Mouse (Mus musculus) layer of hippocampus, adult 8-10 months (tissue): ENCODE results near the gene Ms4a2. TPM values are rescaled to one million over a fixed set of nuclear protein-coding genes. Genes with fewer than 3 reads are reported as not detected.

Experiments used
- DNase-seq, 2 experiments: peaks; one replicate each; pipeline ENCODE4 v3.0.0; 2022; ENCODE audit warnings: low spot score in 2 of 2
- total RNA-seq, 4 experiments: library from RNA; stranded (reverse); gene quantifications; 2 replicates each; pipeline ENCODE4 v1.2.4; 2022

Ms4a2 gene
- total RNA-seq = not detected

- DNase-seq = no peak
Observed at GRCm38 (mm10) chr19:11623551-11623950, at the start of gene Ms4a2. Ms4a2 (minus strand) TSS chr19:11623719.

GRCm38 (mm10) chr19:11661562-11661961 lies 38.0 kb upstream of the Ms4a2 start:
- DNase-seq = no peak

- DNase-seq = no peak
Observed at GRCm38 (mm10) chr19:11660459-11660858, 36.9 kb upstream of the Ms4a2 start, which contains the start of gene Oosp2. Oosp2 (minus strand) TSS chr19:11660559.

GRCm38 (mm10) chr19:11659142-11659541 lies 35.6 kb upstream of the Ms4a2 start:
- no peak for DNase-seq

- DNase-seq = no peak
Observed at GRCm38 (mm10) chr19:11649564-11649963, 26.0 kb upstream of the Ms4a2 start.

- DNase-seq = no peak
Observed at GRCm38 (mm10) chr19:11646166-11646565, 22.6 kb upstream of the Ms4a2 start.

GRCm38 (mm10) chr19:11640732-11641131 lies 17.2 kb upstream of the Ms4a2 start, which contains the start of gene Ms4a3:
Ms4a3 (minus strand) TSS chr19:11640851.
- DNase-seq = no peak

- no peak for DNase-seq
Observed at GRCm38 (mm10) chr19:11639038-11639437, 15.5 kb upstream of the Ms4a2 start.

GRCm38 (mm10) chr19:11635572-11635971 lies 12.1 kb upstream of the Ms4a2 start:
- DNase-seq = no peak

GRCm38 (mm10) chr19:11634330-11634729 lies 10.8 kb upstream of the Ms4a2 start:
- no peak for DNase-seq

- DNase-seq = no peak
Observed at GRCm38 (mm10) chr19:11633732-11634131, 10.2 kb upstream of the Ms4a2 start.

GRCm38 (mm10) chr19:11625231-11625630 lies 1.7 kb upstream of the Ms4a2 start:
- no peak for DNase-seq

- DNase-seq = no peak
Observed at GRCm38 (mm10) chr19:11624800-11625199, 1.3 kb upstream of the Ms4a2 start.

- no peak for DNase-seq
Observed at GRCm38 (mm10) chr19:11617983-11618382, 5.5 kb downstream of the Ms4a2 start.

- DNase-seq = no peak
Observed at GRCm38 (mm10) chr19:11614805-11615204, 8.7 kb downstream of the Ms4a2 start.

GRCm38 (mm10) chr19:11613776-11614443 lies 9.6 kb downstream of the Ms4a2 start:
- no peak for DNase-seq

- no peak for DNase-seq
Observed at GRCm38 (mm10) chr19:11613084-11613483, 10.4 kb downstream of the Ms4a2 start.

GRCm38 (mm10) chr19:11612293-11612692 lies 11.2 kb downstream of the Ms4a2 start:
- no peak for DNase-seq

- DNase-seq = peak in 1 of 2 experiments; percentile 11
Observed at GRCm38 (mm10) chr19:11611541-11611945, 12.0 kb downstream of the Ms4a2 start.

GRCm38 (mm10) chr19:11608172-11608571 lies 15.3 kb downstream of the Ms4a2 start:
- DNase-seq = peak in 1 of 2 experiments; percentile 38

- no peak for DNase-seq
Observed at GRCm38 (mm10) chr19:11604603-11605002, 18.9 kb downstream of the Ms4a2 start, which contains the start of gene Ms4a6d. Ms4a6d (minus strand) TSS chr19:11604849.

GRCm38 (mm10) chr19:11602026-11602425 lies 21.5 kb downstream of the Ms4a2 start:
- peak; percentile 21 to 35 for DNase-seq

- no peak for DNase-seq
Observed at GRCm38 (mm10) chr19:11601349-11601748, 22.2 kb downstream of the Ms4a2 start.
